Mouse (Mus musculus): ENCODE data around the gene Pgbd1. TPM values are rescaled to one million over a fixed set of nuclear protein-coding genes. Genes with fewer than 3 reads are reported as not detected.

Pgbd1 gene
- polyA plus RNA-seq, 1 experiment: 5.5 TPM

DNA sequence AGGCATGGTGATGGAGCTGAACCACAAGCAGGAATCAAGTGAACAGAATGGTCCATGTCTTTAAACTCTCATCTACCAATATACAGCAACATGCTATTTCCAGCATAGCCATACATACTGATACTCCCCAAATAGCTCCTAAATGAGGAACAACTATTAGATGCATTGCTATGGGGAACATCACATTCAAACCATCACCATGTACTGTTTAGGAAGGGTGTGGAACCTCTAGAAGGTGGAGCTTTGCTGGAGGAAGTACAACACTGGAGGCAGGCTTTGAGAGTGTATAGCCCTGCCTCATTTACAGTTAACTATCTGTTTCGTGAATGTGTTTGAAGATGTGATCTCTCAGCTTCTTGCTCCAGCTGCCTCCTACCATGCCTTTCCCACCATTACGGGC lies 63.1 kb downstream of the Pgbd1 start:
- no peak for TF ChIP-seq POLR2A (IDR thresholded peaks at IDR 0.05; ENCODE audit: control insufficient read depth, low read depth, low read length)
- TF ChIP-seq CTCF (IDR thresholded peaks at IDR 0.05; ENCODE audit: control insufficient read depth, insufficient read depth, insufficient replicate concordance, low read depth, low read length): no peak
- H3K36me3 ChIP-seq (ENCODE audit: control insufficient read depth, insufficient read depth, low read length): no peaks in the 10 kb centered on the region
- H3K27me3 ChIP-seq (ENCODE audit: control insufficient read depth, insufficient read depth, low read length): no peaks in the 10 kb centered on the region
- no peak overlapping the region for H3K4me3 ChIP-seq (ENCODE audit: control insufficient read depth, low read depth, low read length)
- peaks cover 2% of the 10 kb centered on the region; the same call in 1 of the 2 replicates for H3K4me1 ChIP-seq (ENCODE audit: control insufficient read depth, insufficient read depth, low read length)
- no peak overlapping the region for H3K27ac ChIP-seq (ENCODE audit: control insufficient read depth, insufficient read depth, low read depth, low read length)

DNA sequence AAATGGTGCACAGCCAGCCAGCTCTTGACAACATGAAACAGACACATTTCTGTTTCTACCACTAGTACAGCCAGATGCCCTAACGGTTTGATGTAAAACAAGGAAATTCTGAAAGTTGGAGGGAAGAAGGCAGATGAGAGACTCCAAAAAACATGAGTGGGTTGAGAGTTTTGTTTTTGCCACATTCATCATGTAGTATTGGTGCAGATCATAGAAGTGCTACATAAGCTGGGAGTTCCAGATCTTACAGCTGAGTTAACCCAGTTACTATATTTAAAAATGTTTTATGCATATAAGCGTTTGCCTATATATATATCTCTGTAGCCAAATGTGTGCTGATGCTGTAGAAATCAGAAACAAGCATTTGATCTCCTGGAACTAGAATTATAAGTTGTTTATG lies 68.2 kb downstream of the Pgbd1 start:
- Histone ChIP-seq H3K27me3 (ENCODE audit: control insufficient read depth, insufficient read depth, low read length) (no peaks in the 10 kb centered on the region), H3K27ac (ENCODE audit: control insufficient read depth, insufficient read depth, low read depth, low read length) (no peak overlapping the region), H3K36me3 (ENCODE audit: control insufficient read depth, insufficient read depth, low read length) (no peaks in the 10 kb centered on the region; the same call in 1 of the 2 replicates), H3K4me1 (ENCODE audit: control insufficient read depth, insufficient read depth, low read length) (peaks cover 2% of the 10 kb centered on the region; the same call in 1 of the 2 replicates), H3K4me3 (ENCODE audit: control insufficient read depth, low read depth, low read length) (no peak overlapping the region)
- no peak for TF ChIP-seq POLR2A (IDR thresholded peaks at IDR 0.05; ENCODE audit: control insufficient read depth, low read depth, low read length)
- no peak for TF ChIP-seq CTCF (IDR thresholded peaks at IDR 0.05; ENCODE audit: control insufficient read depth, insufficient read depth, insufficient replicate concordance, low read depth, low read length)

Other genes with a start within 250 kb of the Pgbd1 start
- gene Gpx5, start 148.3 kb downstream of the Pgbd1 start, polyA plus RNA-seq (2012; rRNA removed): 0.63 TPM in 1 of 2 replicates, not detected in the other
- gene Gpx6, start 128.9 kb downstream of the Pgbd1 start, polyA plus RNA-seq (2012; rRNA removed): 73.9 and 120 TPM in 2 replicates
- not detected in 2 replicates for gene Olfr1367, start 94.1 kb downstream of the Pgbd1 start, polyA plus RNA-seq (2012; rRNA removed)
- 14.6 and 15.3 TPM in 2 replicates for gene Zscan12, start 78.2 kb downstream of the Pgbd1 start, polyA plus RNA-seq (2012; rRNA removed)
- gene Zkscan3, start 38.3 kb downstream of the Pgbd1 start, polyA plus RNA-seq (2012; rRNA removed): 9.3 and 10.2 TPM in 2 replicates
- gene Zscan26, start 12.7 kb upstream of the Pgbd1 start, polyA plus RNA-seq (2012; rRNA removed): 4.9 and 5.2 TPM in 2 replicates
- gene Nkapl, start 27.5 kb upstream of the Pgbd1 start, polyA plus RNA-seq (2012; rRNA removed): 32.4 and 38.1 TPM in 2 replicates
- gene Zkscan4, start 37.8 kb upstream of the Pgbd1 start, polyA plus RNA-seq (2012; rRNA removed): 0.18 and 0.23 TPM in 2 replicates
- not detected in 2 replicates for gene Gm10065, start 38.4 kb upstream of the Pgbd1 start, polyA plus RNA-seq (2012; rRNA removed)
- 2.8 and 3.2 TPM in 2 replicates for gene AK157302, start 54.2 kb upstream of the Pgbd1 start, polyA plus RNA-seq (2012; rRNA removed)
- gene Gm11273, start 60.4 kb upstream of the Pgbd1 start, polyA plus RNA-seq (2012; rRNA removed): 6.4 and 6.6 TPM in 2 replicates
- gene Zkscan8, start 90.1 kb upstream of the Pgbd1 start, polyA plus RNA-seq (2012; rRNA removed): 1.3 and 1.7 TPM in 2 replicates
- gene Olfr1366, start 101.8 kb upstream of the Pgbd1 start, polyA plus RNA-seq (2012; rRNA removed): not detected in 2 replicates
- not detected in 2 replicates for gene Olfr1535, start 118.8 kb upstream of the Pgbd1 start, polyA plus RNA-seq (2012; rRNA removed)
- not detected in 2 replicates for gene Olfr1364, start 140.7 kb upstream of the Pgbd1 start, polyA plus RNA-seq (2012; rRNA removed)
- gene Olfr1362, start 173.0 kb upstream of the Pgbd1 start, polyA plus RNA-seq (2012; rRNA removed): not detected in 2 replicates
- 0.04 TPM in 1 of 2 replicates, not detected in the other for gene Olfr11, start 201.5 kb upstream of the Pgbd1 start, polyA plus RNA-seq (2012; rRNA removed)
- 0.19 TPM in 1 of 2 replicates, not detected in the other for gene Olfr1361, start 222.3 kb upstream of the Pgbd1 start, polyA plus RNA-seq (2012; rRNA removed)
- gene Olfr1360, start 236.3 kb upstream of the Pgbd1 start, polyA plus RNA-seq (2012; rRNA removed): 0.07 TPM in 1 of 2 replicates, not detected in the other